Mouse (Mus musculus): Measurements from ENCODE around the gene Gm9803. TPM values are rescaled to one million over a fixed set of nuclear protein-coding genes. Genes with fewer than 3 reads are reported as not detected.

Gene Gm9803
- polyA plus RNA-seq (2012; rRNA removed): 1.3 and 5.4 TPM in 2 replicates

GRCm38 (mm10) chr10:43523931-43524330 lies at the start of gene Gm9803:
Gene Gm9803 (plus strand): TSS chr10:43524084.

GRCm38 (mm10) chr10:43478751-43479435 lies 45.0 kb upstream of the Gm9803 start, which contains the start of gene Bend3:
Gene Bend3 (plus strand): TSS chr10:43478831.

GRCm38 (mm10) chr10:43540442-43541152 lies 16.7 kb downstream of the Gm9803 start, which contains the start of gene 1700021F05Rik:
Gene 1700021F05Rik (minus strand): TSS chr10:43540994.

Other genes starting within 250 kb of the Gm9803 start
- 14.6 and 16.0 TPM in 2 replicates for gene Bend3, start 45.3 kb upstream of the Gm9803 start, polyA plus RNA-seq (2012; rRNA removed)
- 25.4 and 45.3 TPM in 2 replicates for gene 1700021F05Rik, start 16.9 kb downstream of the Gm9803 start, polyA plus RNA-seq (2012; rRNA removed)
- 517 and 739 TPM in 2 replicates for gene Cd24a, start 54.2 kb downstream of the Gm9803 start, polyA plus RNA-seq (2012; rRNA removed)